Mouse (Mus musculus) testis, adult 2 months (tissue): ENCODE measurements around the gene Aig1.

Source experiments
- CTCF ChIP-seq: fragments of 200-500 bp; IDR thresholded peaks from 2 replicates; pipeline ENCODE4 v1.5.1; 2012; ENCODE audit warnings: low read depth, mild to moderate bottlenecking, inconsistent platforms, low read length, moderate library complexity; ENCODE audit not compliant: control insufficient read depth, insufficient read depth, insufficient replicate concordance
- POLR2A ChIP-seq: fragments of 200-500 bp; IDR thresholded peaks from 2 replicates; pipeline ENCODE4 v1.6.1; 2012; ENCODE audit warnings: low read depth, mild to moderate bottlenecking, inconsistent platforms, low read length, moderate library complexity; ENCODE audit not compliant: control insufficient read depth

DNA sequence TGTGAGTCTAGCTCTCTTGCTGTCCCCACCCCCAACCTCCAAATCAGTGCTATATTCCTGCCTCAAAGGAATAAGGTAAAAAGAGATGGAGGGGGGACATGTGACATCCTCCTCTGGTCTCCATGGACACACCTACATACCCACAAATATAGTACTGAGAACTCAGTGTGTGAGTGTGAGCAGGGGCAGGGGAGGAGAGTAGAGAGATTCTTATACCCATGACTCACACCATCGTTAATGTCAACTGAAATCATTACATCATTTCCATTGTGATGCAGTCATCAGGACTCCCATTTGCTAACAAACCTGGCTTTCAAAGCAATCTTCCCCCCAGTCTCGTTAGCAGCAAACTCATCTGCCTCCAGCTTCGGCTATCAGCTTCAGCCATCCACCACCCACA is 92.8 kb downstream of the Aig1 start:
- TF ChIP-seq CTCF (no peak), POLR2A (no peak)
